Comparison of ENCODE assay signal across 10 mouse cellular contexts in genomic region chr8:84179946-84180345, GRCm38 (mm10). TPM values are rescaled to one million over a fixed set of nuclear protein-coding genes. Genes with fewer than 3 reads are reported as not detected.
A peak's percentile ranks its signal among the peaks of the same experiment; 100 is the strongest.
DNase-seq lines count a peak whose midpoint lies in the region; ATAC-seq and TF ChIP-seq lines count a peak whose summit lies in the region.
"Had no signal": no experiment of that assay in that cellular context is flagged by ENCODE, and none has a peak within 500 bp of the region (broad histone marks: within the 10 kb centered on the region; RNA-seq: fewer than 3 reads in every experiment).

No protein-coding gene starts in this region.

- peak overlapping the region; percentile 42 for H3K4me2 ChIP-seq in lung, embryonic 16.5 days (ENCODE audit: low read depth, low read length)
- no peak overlapping the region for H3K4me2 ChIP-seq in lung, postnatal 0 days (replicated peaks; ENCODE audit: low read depth, low read length)
- peak overlapping the region; percentile 47 for H3K4me2 ChIP-seq in liver, embryonic 13.5 days
- H3K4me2 ChIP-seq in stomach, embryonic 16.5 days (ENCODE audit: low read depth, low read length), result peak overlapping the region; percentile 44

- DNase-seq in lung, postnatal 0 days (ENCODE audit: low spot score), result no peak
- DNase-seq in hindbrain, embryonic 10.5 days (ENCODE audit: low spot score), result no peak
- no peak for DNase-seq in liver, embryonic 13.5 days
- DNase-seq in gastrocnemius, postnatal 10 days, result no peak
- DNase-seq in MN1 (ENCODE audit: low spot score), result no peak
- DNase-seq in gastrocnemius, postnatal 36 days, result no peak
- DNase-seq: kidney, adult 11 months had no signal

- no peaks in the 10 kb centered on the region for H3K27me3 ChIP-seq in lung, embryonic 16.5 days (ENCODE audit: control insufficient read depth, insufficient read depth, low read depth, low read length)
- no peaks in the 10 kb centered on the region for H3K27me3 ChIP-seq in lung, postnatal 0 days (replicated peaks; ENCODE audit: insufficient read depth, low read length)
- peaks cover 7% of the 10 kb centered on the region for H3K27me3 ChIP-seq in hindbrain, embryonic 10.5 days (ENCODE audit: insufficient read depth, poor library complexity, severe bottlenecking)
- H3K27me3 ChIP-seq in liver, embryonic 13.5 days, result peaks cover 36% of the 10 kb centered on the region
- H3K27me3 ChIP-seq in stomach, embryonic 16.5 days (ENCODE audit: control insufficient read depth, insufficient read depth, low read length), result no peaks in the 10 kb centered on the region

- H3K36me3 ChIP-seq in lung, embryonic 16.5 days (ENCODE audit: control insufficient read depth, insufficient read depth, low read length), result no peaks in the 10 kb centered on the region
- no peaks in the 10 kb centered on the region for H3K36me3 ChIP-seq in lung, postnatal 0 days (ENCODE audit: insufficient read depth, low read length)
- peaks cover 36% of the 10 kb centered on the region for H3K36me3 ChIP-seq in hindbrain, embryonic 10.5 days
- H3K36me3 ChIP-seq in liver, embryonic 13.5 days, result no peaks in the 10 kb centered on the region
- no peaks in the 10 kb centered on the region for H3K36me3 ChIP-seq in stomach, embryonic 16.5 days (ENCODE audit: control insufficient read depth, insufficient read depth, low read length)

- peaks cover 28% of the 10 kb centered on the region for H3K4me1 ChIP-seq in lung, embryonic 16.5 days (replicated peaks; ENCODE audit: control insufficient read depth, insufficient read depth, low read length)
- peaks cover 17% of the 10 kb centered on the region; the same call in 1 of the 2 replicates for H3K4me1 ChIP-seq in lung, postnatal 0 days (ENCODE audit: insufficient read depth, low read depth, low read length)
- peaks cover 75% of the 10 kb centered on the region for H3K4me1 ChIP-seq in hindbrain, embryonic 10.5 days (replicated peaks)
- H3K4me1 ChIP-seq in liver, embryonic 13.5 days (replicated peaks), result peaks cover 52% of the 10 kb centered on the region
- H3K4me1 ChIP-seq in stomach, embryonic 16.5 days (ENCODE audit: control insufficient read depth, insufficient read depth, low read length), result peaks cover 43% of the 10 kb centered on the region

- 32% methylated on average over 4 of the region's 4 CpGs for WGBS in lung, embryonic 16.5 days
- WGBS in lung, postnatal 0 days, result 36% methylated on average over 4 of the region's 4 CpGs
- 7% methylated on average over 4 of the region's 4 CpGs for WGBS in hindbrain, embryonic 10.5 days
- WGBS in liver, embryonic 13.5 days (ENCODE audit: insufficient replicate concordance), result 37% methylated on average over 4 of the region's 4 CpGs
- 26% methylated on average over 4 of the region's 4 CpGs for WGBS in stomach, embryonic 16.5 days

- no peak for ATAC-seq in lung, embryonic 16.5 days (ENCODE audit: low read depth)
- ATAC-seq in lung, postnatal 0 days, result no peak
- no peak; the same call in 1 of the 2 replicates for ATAC-seq in liver, embryonic 13.5 days (ENCODE audit: low read depth)
- ATAC-seq in stomach, embryonic 16.5 days (ENCODE audit: insufficient read depth, low FRiP score), result no peak

- H3K9me3 ChIP-seq in lung, embryonic 16.5 days (ENCODE audit: control insufficient read depth, low read length), result no peaks in the 10 kb centered on the region
- H3K9me3 ChIP-seq in lung, postnatal 0 days (ENCODE audit: low read length), result no peaks in the 10 kb centered on the region
- H3K9me3 ChIP-seq in hindbrain, embryonic 10.5 days, result 0 out of 2 replicates have a peak, but pooled peaks cover under 1% of the 10 kb centered on the region
- no peaks in the 10 kb centered on the region for H3K9me3 ChIP-seq in liver, embryonic 13.5 days (replicated peaks)
- H3K9me3 ChIP-seq in stomach, embryonic 16.5 days (replicated peaks; ENCODE audit: control insufficient read depth, low read length), result no peaks in the 10 kb centered on the region

- no peak for TF ChIP-seq EP300 in lung, postnatal 0 days (IDR thresholded peaks at IDR 0.05)

- peak overlapping the region; percentile 23; the same call in 1 of the 2 replicates for H3K27ac ChIP-seq in lung, embryonic 16.5 days (ENCODE audit: low read length)
- H3K27ac ChIP-seq in lung, postnatal 0 days (ENCODE audit: low read length), result no peak overlapping the region
- H3K27ac ChIP-seq in hindbrain, embryonic 10.5 days, result peak overlapping the region; percentile 98
- H3K27ac ChIP-seq in liver, embryonic 13.5 days, result no peak overlapping the region
- H3K27ac ChIP-seq in stomach, embryonic 16.5 days (ENCODE audit: low read length), result no peak overlapping the region

- intact Hi-C loops in gastrocnemius, postnatal 36 days (cut with DNase I), result loop anchor here (5.0 kb wide), 1 partner anchor 138 kb away; the partner anchor contains the start of genes Il27ra and Rln3

- TF ChIP-seq CTCF in lung, postnatal 0 days (IDR thresholded peaks at IDR 0.05), result no peak

- peak overlapping the region; percentile 11 for H3K4me3 ChIP-seq in lung, embryonic 16.5 days (ENCODE audit: low read length)
- no peak overlapping the region for H3K4me3 ChIP-seq in lung, postnatal 0 days (ENCODE audit: low read depth, low read length)
- peak overlapping the region; percentile 49 for H3K4me3 ChIP-seq in hindbrain, embryonic 10.5 days
- no peak overlapping the region; the same call in 1 of the 2 replicates for H3K4me3 ChIP-seq in liver, embryonic 13.5 days (replicated peaks)
- peak overlapping the region; percentile 22; the same call in 1 of the 2 replicates for H3K4me3 ChIP-seq in stomach, embryonic 16.5 days (replicated peaks; ENCODE audit: low read length)

- H3K9ac ChIP-seq in lung, embryonic 16.5 days (ENCODE audit: low read length), result peak overlapping the region; percentile 54
- no peak overlapping the region for H3K9ac ChIP-seq in lung, postnatal 0 days (replicated peaks; ENCODE audit: low read depth)
- peak overlapping the region; percentile 43; the same call in 1 of the 2 replicates for H3K9ac ChIP-seq in liver, embryonic 13.5 days
- peak overlapping the region; percentile 51 for H3K9ac ChIP-seq in stomach, embryonic 16.5 days (ENCODE audit: low read length)

RNA-seq across cellular contexts. Expression of gene Nanos3, which starts 5.1 kb away (rescaled TPM):
- polyA plus RNA-seq in lung, embryonic 16.5 days (2015; fragmentation: Nextera tagmentation; extraction: Ambion mirVana), result 1.2 and 3.5 TPM in 2 replicates
- 1.9 and 3.2 TPM in 2 replicates for polyA plus RNA-seq in lung, postnatal 0 days (2015; fragmentation: Nextera tagmentation; extraction: Ambion mirVana)
- 2.5 and 6.8 TPM in 2 replicates for polyA plus RNA-seq in hindbrain, embryonic 10.5 days (2016; fragmentation: Nextera tagmentation; extraction: Ambion mirVana)
- polyA plus RNA-seq in liver, embryonic 13.5 days (2015; fragmentation: Nextera tagmentation; extraction: Ambion mirVana), result 0.28 and 0.34 TPM in 2 replicates
- polyA plus RNA-seq in stomach, embryonic 16.5 days (2015; fragmentation: Nextera tagmentation; extraction: Ambion mirVana), result 1.3 TPM in 1 of 2 replicates, not detected in the other
- 1 to 10 TPM; 1.4 to 2.4 TPM for total RNA-seq in gastrocnemius, postnatal 10 days (2021)
- total RNA-seq in gastrocnemius, postnatal 36 days (2021), result not detected

RNA-seq across cellular contexts. Expression of gene 4930432K21Rik, which starts 32.1 kb away (rescaled TPM):
- 1.5 and 2.0 TPM in 2 replicates for polyA plus RNA-seq in lung, embryonic 16.5 days (2015; fragmentation: Nextera tagmentation; extraction: Ambion mirVana)
- 0.80 and 1.0 TPM in 2 replicates for polyA plus RNA-seq in lung, postnatal 0 days (2015; fragmentation: Nextera tagmentation; extraction: Ambion mirVana)
- 2.1 TPM in 2 replicates for polyA plus RNA-seq in hindbrain, embryonic 10.5 days (2016; fragmentation: Nextera tagmentation; extraction: Ambion mirVana)
- 0.13 and 0.25 TPM in 2 replicates for polyA plus RNA-seq in liver, embryonic 13.5 days (2015; fragmentation: Nextera tagmentation; extraction: Ambion mirVana)
- 1.0 and 1.1 TPM in 2 replicates for polyA plus RNA-seq in stomach, embryonic 16.5 days (2015; fragmentation: Nextera tagmentation; extraction: Ambion mirVana)
- under 1 TPM; 0.32 to 0.54 TPM for total RNA-seq in gastrocnemius, postnatal 10 days (2021)
- total RNA-seq in gastrocnemius, postnatal 36 days (2021), result under 1 TPM in 1 of 2 experiments, not detected in 1; 0.28 TPM

RNA-seq across cellular contexts. Expression of gene Cc2d1a, which starts 32.2 kb away (rescaled TPM):
- 24.2 and 25.9 TPM in 2 replicates for polyA plus RNA-seq in lung, embryonic 16.5 days (2015; fragmentation: Nextera tagmentation; extraction: Ambion mirVana)
- 15.6 and 16.3 TPM in 2 replicates for polyA plus RNA-seq in lung, postnatal 0 days (2015; fragmentation: Nextera tagmentation; extraction: Ambion mirVana)
- 18.2 and 19.0 TPM in 2 replicates for polyA plus RNA-seq in hindbrain, embryonic 10.5 days (2016; fragmentation: Nextera tagmentation; extraction: Ambion mirVana)
- polyA plus RNA-seq in liver, embryonic 13.5 days (2015; fragmentation: Nextera tagmentation; extraction: Ambion mirVana), result 5.4 and 6.2 TPM in 2 replicates
- 25.5 and 25.7 TPM in 2 replicates for polyA plus RNA-seq in stomach, embryonic 16.5 days (2015; fragmentation: Nextera tagmentation; extraction: Ambion mirVana)
- total RNA-seq in gastrocnemius, postnatal 10 days (2021), result 10 to 100 TPM; 12.5 to 13.9 TPM
- 10 to 100 TPM; 15.7 to 16.1 TPM for total RNA-seq in gastrocnemius, postnatal 36 days (2021)

RNA-seq across cellular contexts. Expression of gene Podnl1, which starts 54.2 kb away (rescaled TPM):
- polyA plus RNA-seq in lung, embryonic 16.5 days (2015; fragmentation: Nextera tagmentation; extraction: Ambion mirVana), result 0.34 and 0.41 TPM in 2 replicates
- 0.17 and 0.19 TPM in 2 replicates for polyA plus RNA-seq in lung, postnatal 0 days (2015; fragmentation: Nextera tagmentation; extraction: Ambion mirVana)
- 0.13 TPM in 1 of 2 replicates, not detected in the other for polyA plus RNA-seq in hindbrain, embryonic 10.5 days (2016; fragmentation: Nextera tagmentation; extraction: Ambion mirVana)
- polyA plus RNA-seq in liver, embryonic 13.5 days (2015; fragmentation: Nextera tagmentation; extraction: Ambion mirVana), result 0.05 TPM in 1 of 2 replicates, not detected in the other
- polyA plus RNA-seq in stomach, embryonic 16.5 days (2015; fragmentation: Nextera tagmentation; extraction: Ambion mirVana), result 0.25 and 0.26 TPM in 2 replicates
- 1 to 10 TPM in 1 of 2 experiments, under 1 TPM in 1; 0.14 to 2.4 TPM for total RNA-seq in gastrocnemius, postnatal 10 days (2021)
- total RNA-seq in gastrocnemius, postnatal 36 days (2021), result not detected
- total RNA-seq: left cerebral cortex, postnatal 4 days had no signal

RNA-seq across cellular contexts. Expression of gene Zswim4, which starts 56.9 kb away (rescaled TPM):
- 14.4 and 14.6 TPM in 2 replicates for polyA plus RNA-seq in lung, embryonic 16.5 days (2015; fragmentation: Nextera tagmentation; extraction: Ambion mirVana)
- polyA plus RNA-seq in lung, postnatal 0 days (2015; fragmentation: Nextera tagmentation; extraction: Ambion mirVana), result 7.8 and 8.4 TPM in 2 replicates
- polyA plus RNA-seq in hindbrain, embryonic 10.5 days (2016; fragmentation: Nextera tagmentation; extraction: Ambion mirVana), result 36.9 and 53.5 TPM in 2 replicates
- polyA plus RNA-seq in liver, embryonic 13.5 days (2015; fragmentation: Nextera tagmentation; extraction: Ambion mirVana), result 2.1 and 2.2 TPM in 2 replicates
- polyA plus RNA-seq in stomach, embryonic 16.5 days (2015; fragmentation: Nextera tagmentation; extraction: Ambion mirVana), result 9.7 and 10.5 TPM in 2 replicates
- total RNA-seq in gastrocnemius, postnatal 10 days (2021), result 1 to 10 TPM; 7.9 to 8.5 TPM
- total RNA-seq in gastrocnemius, postnatal 36 days (2021), result 1 to 10 TPM; 7.1 to 8.4 TPM

Comparison
In these comparisons a context has a peak if more than half of its experiments do, and no peak if none do; other contexts are left out.
1. H3K27ac ChIP-seq: peak in lung, embryonic 16.5 days (single experiment) and hindbrain, embryonic 10.5 days (single experiment); none in lung, postnatal 0 days (single experiment), liver, embryonic 13.5 days (single experiment) and stomach, embryonic 16.5 days (single experiment).
2. H3K4me3 ChIP-seq: peak in lung, embryonic 16.5 days (single experiment), hindbrain, embryonic 10.5 days (single experiment) and stomach, embryonic 16.5 days (single experiment); none in lung, postnatal 0 days (single experiment) and liver, embryonic 13.5 days (single experiment).